Mouse (Mus musculus) mouse trophoblast stem cell (cell line): Measurements from ENCODE around the gene Zfp616.

Experiments used
- in situ Hi-C, 2 experiments: fragments of 300-500 bp; cut with MseI, MboI; formaldehyde crosslinking; loops; 2 replicates in 1 of 2; 3 replicates in 1 of 2; pipeline ENCODE4 v1.15.1; 2025

The Zfp616 gene

GRCm38 (mm10) chr11:74069655-74070054, at the start of gene Zfp616:
Gene Zfp616, plus strand, starts transcription at chr11:74069955.
- in situ Hi-C loops: loop anchor here (10.0 to 25.0 kb wide), 3 partner anchors 293 to 465 kb away; partner anchors contain the start of genes Olfr412 (in 2 of the 2) and Olfr411 (in 1 of the 2)

GRCm38 (mm10) chr11:74051347-74051746, 18.4 kb upstream of the Zfp616 start:
- in situ Hi-C loops: loop anchor here in 1 of 2 experiments (25.0 kb wide), 1 partner anchor 311 kb away; the partner anchor contains the start of genes Olfr411 and Olfr412

- in situ Hi-C loops: loop anchor here in 1 of 2 experiments (25.0 kb wide), 1 partner anchor 306 kb away; the partner anchor contains the start of genes Olfr411 and Olfr412
Measured at GRCm38 (mm10) chr11:74056451-74056850, 13.3 kb upstream of the Zfp616 start, which contains the start of the genes Olfr139 and Olfr399. Gene Olfr139, minus strand, starts transcription at chr11:74056551. Gene Olfr399, minus strand, starts transcription at chr11:74056615.

- in situ Hi-C loops: no loop called here
Measured at GRCm38 (mm10) chr11:74100724-74101123, 31.0 kb downstream of the Zfp616 start.

GRCm38 (mm10) chr11:74101507-74101906, 31.8 kb downstream of the Zfp616 start:
- in situ Hi-C loops: no loop called here

- in situ Hi-C loops: no loop called here
Measured at GRCm38 (mm10) chr11:74105066-74105465, 35.3 kb downstream of the Zfp616 start.

- in situ Hi-C loops: no loop called here
Measured at GRCm38 (mm10) chr11:74113412-74113811, 43.7 kb downstream of the Zfp616 start, which contains the start of gene Olfr401. Gene Olfr401, plus strand, starts transcription at chr11:74113712.
